Mouse (Mus musculus) midbrain, embryonic 11.5 days (tissue): ENCODE data around the gene Kiss1r. TPM values are rescaled to one million over a fixed set of nuclear protein-coding genes. Genes with fewer than 3 reads are reported as not detected.

Source experiments
- ATAC-seq: fragments of 200-750 bp; cut with Nextera tagmentation; 2 replicates; pipeline ENCODE4 v1.8.0; 2017; ENCODE audit warnings: moderate TSS enrichment, moderate library complexity; ENCODE audit not compliant: low FRiP score
- DNase-seq: peaks from one replicate; pipeline ENCODE4 v3.0.0; 2015; ENCODE audit warnings: low spot score; ENCODE audit errors: missing footprints
- H3K27ac ChIP-seq: fragments of 300-500 bp; sonication (generic); 2 replicates; pipeline ENCODE4 v1.5.1; 2014; ENCODE audit warnings: low read depth, low read length
- H3K27me3 ChIP-seq: fragments of 300-500 bp; sonication (generic); 2 replicates; pipeline ENCODE4 v1.6.1; 2014; ENCODE audit warnings: mild to moderate bottlenecking, low read length, moderate library complexity, mixed read lengths; ENCODE audit not compliant: control insufficient read depth, insufficient read depth
- H3K36me3 ChIP-seq: fragments of 300-500 bp; sonication (generic); 2 replicates; pipeline ENCODE4 v1.6.1; 2014; ENCODE audit warnings: mild to moderate bottlenecking, low read length, moderate library complexity, mixed read lengths; ENCODE audit not compliant: control insufficient read depth, insufficient read depth
- H3K4me1 ChIP-seq: fragments of 300-500 bp; sonication (generic); 2 replicates; pipeline ENCODE4 v1.6.1; 2014; ENCODE audit warnings: low read length; ENCODE audit not compliant: control insufficient read depth, insufficient read depth
- H3K4me2 ChIP-seq: fragments of 300-500 bp; sonication (generic); 2 replicates; pipeline ENCODE4 v1.6.1; 2014; ENCODE audit warnings: mild to moderate bottlenecking, moderate library complexity
- H3K4me3 ChIP-seq: fragments of 300-500 bp; sonication (generic); 2 replicates; pipeline ENCODE4 v1.5.1; 2014; ENCODE audit warnings: low read depth, low read length
- H3K9ac ChIP-seq: fragments of 300-500 bp; sonication (generic); 2 replicates; pipeline ENCODE4 v1.6.1; 2014; ENCODE audit warnings: low read length
- H3K9me3 ChIP-seq: fragments of 300-500 bp; sonication (generic); 2 replicates; pipeline ENCODE4 v1.6.1; 2016; ENCODE audit warnings: low read length; ENCODE audit not compliant: control insufficient read depth
- WGBS: fragments of 180-500 bp; shearing (Covaris S2); extraction: QIAGEN DNeasy Blood & Tissue Kit; methylation state at CpG from one replicate; pipeline ENCODE4 v1.1.7; 2014; 5-methylcytosine and 5-hydroxymethylcytosine counted together
- polyA plus RNA-seq: library from polyadenylated mRNA; unstranded; fragments of >200 nt; fragmentation: Nextera tagmentation; extraction: Ambion mirVana; gene quantifications from 2 replicates; pipeline ENCODE4 v1.2.1, GENCODE M21; 2014

Gene Kiss1r
- polyA plus RNA-seq, 1 experiment from 2014 or later, result 0.61 TPM

- DNase-seq, result no peak
- Histone ChIP-seq H3K9me3 (no peaks in the 10 kb centered on the region), H3K27me3 (peaks cover 23% of the 10 kb centered on the region), H3K4me2 (no peak overlapping the region), H3K36me3 (peaks cover 16% of the 10 kb centered on the region), H3K4me1 (peaks cover 4% of the 10 kb centered on the region; the same call in 1 of the 2 replicates), H3K9ac (no peak overlapping the region), H3K27ac (no peak overlapping the region), H3K4me3 (no peak overlapping the region)
- no peak for ATAC-seq
- WGBS, result 24% methylated on average over 3 of the region's 3 CpGs
Measured at GRCm38 (mm10) chr10:79969124-79969568, 52.4 kb downstream of the Kiss1r start.

GRCm38 (mm10) chr10:79970415-79971182 lies 53.8 kb downstream of the Kiss1r start, which contains the start of gene Grin3b:
TSS of gene Grin3b (plus strand) at chr10:79970715.
- Histone ChIP-seq H3K4me3 (peak within 1 kb of the TSS; percentile 25), H3K4me1 (peaks cover 4% of the 10 kb centered on the region; the same call in 1 of the 2 replicates), H3K4me2 (peak within 1 kb of the TSS; percentile 41), H3K36me3 (peaks cover 12% of the 10 kb centered on the region; the same call in 1 of the 2 replicates), H3K9me3 (no peaks in the 10 kb centered on the region), H3K27me3 (peaks cover 23% of the 10 kb centered on the region), H3K27ac (no peak within 1 kb of the TSS), H3K9ac (peak within 1 kb of the TSS; percentile 20; the same call in 1 of the 2 replicates)
- ATAC-seq (no peak), DNase-seq (peak; percentile 91)
- 8% methylated on average over 47 of the region's 47 CpGs for WGBS

- Histone ChIP-seq H3K27ac (no peak overlapping the region), H3K9me3 (no peaks in the 10 kb centered on the region), H3K36me3 (peaks cover 12% of the 10 kb centered on the region; the same call in 1 of the 2 replicates), H3K4me3 (peak overlapping the region; percentile 25), H3K9ac (peak overlapping the region; percentile 20; the same call in 1 of the 2 replicates), H3K4me1 (peaks cover 4% of the 10 kb centered on the region; the same call in 1 of the 2 replicates), H3K27me3 (peaks cover 23% of the 10 kb centered on the region), H3K4me2 (peak overlapping the region; percentile 41)
- no peak for DNase-seq
- 5% methylated on average over 21 of the region's 21 CpGs for WGBS
- ATAC-seq, result no peak
Measured at GRCm38 (mm10) chr10:79971183-79971497, 54.4 kb downstream of the Kiss1r start.

Other genes starting within 250 kb of the Kiss1r start
- gene Tpgs1, start 247.6 kb upstream of the Kiss1r start, polyA plus RNA-seq, result 65.5 and 69.6 TPM in 2 replicates
- 149 and 178 TPM in 2 replicates for gene Cdc34, start 234.8 kb upstream of the Kiss1r start, polyA plus RNA-seq
- gene Gzmm, start 228.0 kb upstream of the Kiss1r start, polyA plus RNA-seq, result 0.27 and 0.58 TPM in 2 replicates
- gene Bsg, start 212.5 kb upstream of the Kiss1r start, polyA plus RNA-seq, result 576 and 580 TPM in 2 replicates
- gene Hcn2, start 200.3 kb upstream of the Kiss1r start, polyA plus RNA-seq, result 0.22 TPM in 2 replicates
- 28.5 and 31.2 TPM in 2 replicates for gene Polrmt, start 170.4 kb upstream of the Kiss1r start, polyA plus RNA-seq
- gene Fgf22, start 161.9 kb upstream of the Kiss1r start, polyA plus RNA-seq, result 0.08 and 0.32 TPM in 2 replicates
- 69.9 and 81.9 TPM in 2 replicates for gene Rnf126, start 150.0 kb upstream of the Kiss1r start, polyA plus RNA-seq
- gene Fstl3, start 139.7 kb upstream of the Kiss1r start, polyA plus RNA-seq, result 0.60 and 1.2 TPM in 2 replicates
- 0.10 and 0.40 TPM in 2 replicates for gene Prss57, start 126.0 kb upstream of the Kiss1r start, polyA plus RNA-seq
- 109 and 129 TPM in 2 replicates for gene Palm, start 123.4 kb upstream of the Kiss1r start, polyA plus RNA-seq
- 0.41 TPM in 1 of 2 replicates, not detected in the other for gene Misp, start 96.0 kb upstream of the Kiss1r start, polyA plus RNA-seq
- 147 and 176 TPM in 2 replicates for gene Ptbp1, start 62.5 kb upstream of the Kiss1r start, polyA plus RNA-seq
- 11.9 and 12.1 TPM in 2 replicates for gene Prtn3, start 42.5 kb upstream of the Kiss1r start, polyA plus RNA-seq
- gene Plppr3, start 42.3 kb upstream of the Kiss1r start, polyA plus RNA-seq, result 112 and 117 TPM in 2 replicates
- gene Elane, start 30.7 kb upstream of the Kiss1r start, polyA plus RNA-seq, result 0.18 TPM in 1 of 2 replicates, not detected in the other
- not detected in 2 replicates for gene Cfd, start 26.1 kb upstream of the Kiss1r start, polyA plus RNA-seq
- gene Med16, start 8.0 kb upstream of the Kiss1r start, polyA plus RNA-seq, result 39.7 and 45.7 TPM in 2 replicates
- 20.6 and 25.6 TPM in 2 replicates for gene Gm26602, start 6.1 kb upstream of the Kiss1r start, polyA plus RNA-seq
- gene R3hdm4, start 4.2 kb downstream of the Kiss1r start, polyA plus RNA-seq, result 127 and 135 TPM in 2 replicates
- gene Arid3a, start 10.1 kb downstream of the Kiss1r start, polyA plus RNA-seq, result 4.2 and 6.2 TPM in 2 replicates
- 92.7 and 98.4 TPM in 2 replicates for gene Wdr18, start 43.2 kb downstream of the Kiss1r start, polyA plus RNA-seq
- gene Grin3b, start 53.7 kb downstream of the Kiss1r start, polyA plus RNA-seq, result 0.22 and 0.38 TPM in 2 replicates
- gene Tmem259, start 67.4 kb downstream of the Kiss1r start, polyA plus RNA-seq, result 11.9 and 13.5 TPM in 2 replicates
- gene Cnn2, start 71.6 kb downstream of the Kiss1r start, polyA plus RNA-seq, result 158 and 160 TPM in 2 replicates
- gene Abca7, start 79.5 kb downstream of the Kiss1r start, polyA plus RNA-seq, result 2.8 and 2.9 TPM in 2 replicates
- 3.6 and 3.8 TPM in 2 replicates for gene Arhgap45, start 99.7 kb downstream of the Kiss1r start, polyA plus RNA-seq
- 200 and 225 TPM in 2 replicates for gene Polr2e, start 122.8 kb downstream of the Kiss1r start, polyA plus RNA-seq
- 581 and 594 TPM in 2 replicates for gene Gpx4, start 130.2 kb downstream of the Kiss1r start, polyA plus RNA-seq
- gene Sbno2, start 188.6 kb downstream of the Kiss1r start, polyA plus RNA-seq, result 7.0 and 7.3 TPM in 2 replicates
- 18.5 and 23.1 TPM in 2 replicates for gene Stk11, start 198.8 kb downstream of the Kiss1r start, polyA plus RNA-seq
- 329 and 355 TPM in 2 replicates for gene Atp5d, start 221.7 kb downstream of the Kiss1r start, polyA plus RNA-seq
- gene Cbarp, start 223.9 kb downstream of the Kiss1r start, polyA plus RNA-seq, result 11.1 and 11.8 TPM in 2 replicates
- 66.0 and 71.3 TPM in 2 replicates for gene Midn, start 231.3 kb downstream of the Kiss1r start, polyA plus RNA-seq
- 81.5 and 87.1 TPM in 2 replicates for gene Cirbp, start 249.0 kb downstream of the Kiss1r start, polyA plus RNA-seq